Mouse (Mus musculus): ENCODE data around the gene Ppp3r1. TPM values are rescaled to one million over a fixed set of nuclear protein-coding genes. Genes with fewer than 3 reads are reported as not detected.

Gene Ppp3r1
- polyA plus RNA-seq (2012; rRNA removed) = 6.2 and 7.6 TPM in 2 replicates

DNA sequence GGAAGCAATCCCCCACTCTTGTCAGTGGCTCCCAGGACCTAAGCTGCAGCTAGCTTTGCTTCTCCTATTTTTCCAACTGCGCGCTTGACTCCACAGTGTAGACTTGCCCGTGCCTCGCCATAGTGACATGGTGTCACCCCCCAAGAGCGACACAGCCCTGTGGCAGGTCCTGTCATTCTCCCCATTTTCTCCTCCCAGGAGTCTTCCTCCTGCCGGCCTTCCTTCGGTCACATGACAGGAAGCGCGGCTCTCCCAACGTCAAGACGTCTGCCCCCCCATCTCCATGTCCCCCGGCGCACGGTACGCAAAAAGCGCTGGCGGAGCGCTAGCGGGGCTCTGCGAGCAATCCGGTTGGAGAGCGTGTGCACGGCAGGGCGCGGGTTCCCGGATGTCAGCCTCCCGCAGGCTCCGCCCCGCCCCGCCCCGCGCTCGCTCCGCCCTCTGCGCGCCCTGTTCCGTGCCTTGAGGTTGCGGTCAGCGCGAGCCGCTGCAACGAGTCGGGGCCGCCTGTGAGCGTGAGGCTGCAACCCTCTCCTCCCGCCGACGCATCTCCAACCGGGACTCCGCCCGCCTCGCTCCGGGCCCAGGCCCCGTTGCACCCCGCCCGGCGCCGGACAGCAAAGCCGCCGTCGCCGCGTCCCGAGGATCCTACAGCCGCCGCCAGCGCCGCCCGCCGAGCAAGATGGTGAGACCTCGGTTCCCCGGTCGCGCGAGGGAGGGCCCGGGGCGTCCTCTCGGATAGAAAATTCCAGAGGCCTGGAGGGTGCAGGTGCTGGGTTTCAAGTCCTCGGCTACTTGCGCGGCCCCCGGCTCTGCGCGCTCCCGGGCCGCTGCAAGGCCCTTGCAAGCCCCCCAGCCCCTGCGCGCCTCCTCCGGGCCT lies at the start of gene Ppp3r1:
TSS of gene Ppp3r1 (plus strand) at position 406 of the 880 bp plus-strand sequence.
- Histone ChIP-seq H3K27me3 (ENCODE audit: control insufficient read depth, insufficient read depth, low read length) (no peaks in the 10 kb centered on the region), H3K4me1 (ENCODE audit: control insufficient read depth, insufficient read depth, low read length) (peaks cover 3% of the 10 kb centered on the region), H3K4me3 (ENCODE audit: control insufficient read depth, low read depth, low read length) (peak within 1 kb of the TSS; percentile 89), H3K27ac (ENCODE audit: control insufficient read depth, insufficient read depth, low read depth, low read length) (peak within 1 kb of the TSS; percentile 72), H3K36me3 (ENCODE audit: control insufficient read depth, insufficient read depth, low read length) (no peaks in the 10 kb centered on the region)
- TF ChIP-seq POLR2A (IDR thresholded peaks at IDR 0.05; ENCODE audit: control insufficient read depth, low read depth, low read length) (peak; percentile 64), CTCF (IDR thresholded peaks at IDR 0.05; ENCODE audit: control insufficient read depth, insufficient read depth, insufficient replicate concordance, low read depth, low read length) (no peak)

DNA sequence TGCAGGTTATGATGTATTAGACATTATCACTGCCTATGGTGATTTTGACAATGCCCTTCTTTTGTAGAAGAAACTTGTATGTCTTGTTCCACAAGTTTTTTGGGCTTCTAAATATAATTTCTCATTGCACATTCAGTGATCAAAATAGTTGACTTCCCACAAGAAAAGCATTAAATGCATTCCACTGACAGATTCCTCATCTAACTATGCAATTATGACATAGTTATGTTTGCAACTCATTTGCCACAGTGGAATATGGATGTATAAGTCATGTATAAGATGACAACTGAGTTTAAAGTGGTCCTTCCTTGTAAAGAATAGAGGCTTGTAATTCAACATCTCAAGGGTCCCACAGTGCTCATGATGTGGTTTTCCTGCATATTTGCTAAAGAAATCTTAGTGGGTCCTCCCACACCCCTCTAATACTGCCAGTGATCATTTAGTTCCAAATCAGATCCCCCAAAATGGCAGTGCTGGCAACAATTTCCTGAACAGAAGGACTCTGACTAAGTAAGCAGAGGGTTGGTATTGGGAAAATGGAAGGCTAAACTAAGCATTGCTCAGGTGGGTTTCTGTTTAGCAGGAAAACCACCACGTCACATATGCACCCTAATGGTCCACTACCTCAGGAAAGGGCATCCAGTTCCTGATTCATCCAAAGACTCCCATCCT lies 46.5 kb upstream of the Ppp3r1 start:
- H3K27ac ChIP-seq (ENCODE audit: control insufficient read depth, insufficient read depth, low read depth, low read length) = no peak overlapping the region
- no peaks in the 10 kb centered on the region for H3K36me3 ChIP-seq (ENCODE audit: control insufficient read depth, insufficient read depth, low read length)
- H3K27me3 ChIP-seq (ENCODE audit: control insufficient read depth, insufficient read depth, low read length) = no peaks in the 10 kb centered on the region
- TF ChIP-seq POLR2A (IDR thresholded peaks at IDR 0.05; ENCODE audit: control insufficient read depth, low read depth, low read length) (no peak), CTCF (IDR thresholded peaks at IDR 0.05; ENCODE audit: control insufficient read depth, insufficient read depth, insufficient replicate concordance, low read depth, low read length) (no peak)
- no peak overlapping the region for H3K4me3 ChIP-seq (ENCODE audit: control insufficient read depth, low read depth, low read length)
- no peaks in the 10 kb centered on the region for H3K4me1 ChIP-seq (ENCODE audit: control insufficient read depth, insufficient read depth, low read length)

DNA sequence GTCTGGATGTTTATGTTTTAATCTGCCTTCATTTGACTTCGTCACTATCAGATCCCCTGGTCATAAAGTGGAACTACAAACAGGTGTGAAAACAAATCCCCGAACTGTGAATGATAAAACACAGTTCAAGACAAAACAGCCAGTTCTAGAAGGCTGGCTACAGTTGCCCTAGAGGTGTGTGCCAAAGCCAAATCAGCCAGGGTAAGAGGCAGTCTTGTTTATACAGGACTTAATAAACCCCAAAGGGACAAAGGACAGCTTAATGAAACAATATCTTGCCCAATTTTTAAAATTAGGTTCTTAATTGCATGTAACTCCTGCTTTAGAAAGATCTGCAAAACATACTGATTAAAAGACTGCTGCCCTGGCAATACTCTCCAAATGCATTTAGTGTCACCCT lies 32.6 kb upstream of the Ppp3r1 start:
- no peak for TF ChIP-seq POLR2A (IDR thresholded peaks at IDR 0.05; ENCODE audit: control insufficient read depth, low read depth, low read length)
- H3K4me3 ChIP-seq (ENCODE audit: control insufficient read depth, low read depth, low read length) = no peak overlapping the region
- H3K4me1 ChIP-seq (ENCODE audit: control insufficient read depth, insufficient read depth, low read length) = no peaks in the 10 kb centered on the region

DNA sequence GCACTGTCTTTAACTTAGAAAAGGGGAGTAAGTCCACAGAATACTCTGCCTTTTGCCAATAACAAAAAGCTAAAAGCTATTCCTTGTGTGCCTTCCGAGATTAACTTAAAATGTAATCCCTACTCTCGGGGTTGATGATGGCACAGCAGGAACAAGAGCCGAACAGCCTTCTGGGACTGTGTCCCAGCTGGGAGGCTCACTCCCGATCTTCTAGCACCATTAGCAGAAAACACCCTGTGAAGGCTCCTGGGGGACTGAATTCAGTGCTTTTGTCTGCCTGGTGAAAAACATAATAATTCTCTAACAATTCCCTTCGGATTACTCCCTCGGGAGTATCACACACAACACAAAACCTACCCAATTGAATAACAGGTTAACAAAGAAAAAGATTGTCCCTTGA lies 23.4 kb upstream of the Ppp3r1 start:
- no peak for TF ChIP-seq POLR2A (IDR thresholded peaks at IDR 0.05; ENCODE audit: control insufficient read depth, low read depth, low read length)
- TF ChIP-seq CTCF (IDR thresholded peaks at IDR 0.05; ENCODE audit: control insufficient read depth, insufficient read depth, insufficient replicate concordance, low read depth, low read length) = no peak
- Histone ChIP-seq H3K4me1 (ENCODE audit: control insufficient read depth, insufficient read depth, low read length) (no peaks in the 10 kb centered on the region; the same call in 1 of the 2 replicates), H3K36me3 (ENCODE audit: control insufficient read depth, insufficient read depth, low read length) (no peaks in the 10 kb centered on the region), H3K27ac (ENCODE audit: control insufficient read depth, insufficient read depth, low read depth, low read length) (no peak overlapping the region), H3K4me3 (ENCODE audit: control insufficient read depth, low read depth, low read length) (no peak overlapping the region), H3K27me3 (ENCODE audit: control insufficient read depth, insufficient read depth, low read length) (no peaks in the 10 kb centered on the region)

More for the DNA sequence above, 32.6 kb upstream of the Ppp3r1 start:
- no peak overlapping the region for H3K27ac ChIP-seq (ENCODE audit: control insufficient read depth, insufficient read depth, low read depth, low read length)
- no peaks in the 10 kb centered on the region for H3K36me3 ChIP-seq (ENCODE audit: control insufficient read depth, insufficient read depth, low read length)
- no peaks in the 10 kb centered on the region for H3K27me3 ChIP-seq (ENCODE audit: control insufficient read depth, insufficient read depth, low read length)

DNA sequence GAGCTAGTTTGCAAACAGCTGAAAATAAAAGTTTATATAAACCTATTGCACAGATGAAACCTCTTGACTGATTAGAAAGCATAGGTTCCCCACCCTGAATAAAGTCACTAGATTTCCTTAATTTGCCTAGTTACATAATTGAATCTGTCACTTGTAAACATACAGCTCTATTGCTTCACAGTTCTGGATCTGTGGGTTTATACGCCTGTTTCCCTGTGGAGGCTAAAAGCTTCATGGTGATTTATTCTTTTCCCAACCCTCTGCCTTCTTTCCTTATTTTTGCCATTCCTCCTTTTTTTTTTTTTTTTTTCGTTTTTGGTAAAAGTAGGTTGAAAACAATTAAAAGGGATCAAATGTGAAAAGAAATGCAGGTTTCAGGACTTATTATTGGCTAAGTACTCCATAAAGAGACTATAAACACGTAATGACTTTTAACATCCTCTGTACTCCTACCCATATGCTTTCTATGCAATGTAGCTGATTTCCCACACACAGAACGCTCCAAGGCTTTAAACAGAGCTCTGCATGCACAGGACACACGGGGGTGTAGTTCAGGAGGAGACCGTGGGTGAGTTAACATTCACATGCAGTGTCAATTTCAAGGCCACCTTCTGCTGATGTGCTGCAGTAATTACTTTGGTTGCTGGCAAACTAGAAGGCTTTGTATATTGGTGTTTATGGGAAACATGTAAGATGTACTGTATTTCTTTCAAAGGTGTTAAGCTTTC lies 20.6 kb upstream of the Ppp3r1 start:
- Histone ChIP-seq H3K4me1 (ENCODE audit: control insufficient read depth, insufficient read depth, low read length) (no peaks in the 10 kb centered on the region; the same call in 1 of the 2 replicates), H3K36me3 (ENCODE audit: control insufficient read depth, insufficient read depth, low read length) (no peaks in the 10 kb centered on the region), H3K27ac (ENCODE audit: control insufficient read depth, insufficient read depth, low read depth, low read length) (no peak overlapping the region), H3K27me3 (ENCODE audit: control insufficient read depth, insufficient read depth, low read length) (no peaks in the 10 kb centered on the region), H3K4me3 (ENCODE audit: control insufficient read depth, low read depth, low read length) (no peak overlapping the region)
- TF ChIP-seq CTCF (IDR thresholded peaks at IDR 0.05; ENCODE audit: control insufficient read depth, insufficient read depth, insufficient replicate concordance, low read depth, low read length) (no peak), POLR2A (IDR thresholded peaks at IDR 0.05; ENCODE audit: control insufficient read depth, low read depth, low read length) (no peak)

DNA sequence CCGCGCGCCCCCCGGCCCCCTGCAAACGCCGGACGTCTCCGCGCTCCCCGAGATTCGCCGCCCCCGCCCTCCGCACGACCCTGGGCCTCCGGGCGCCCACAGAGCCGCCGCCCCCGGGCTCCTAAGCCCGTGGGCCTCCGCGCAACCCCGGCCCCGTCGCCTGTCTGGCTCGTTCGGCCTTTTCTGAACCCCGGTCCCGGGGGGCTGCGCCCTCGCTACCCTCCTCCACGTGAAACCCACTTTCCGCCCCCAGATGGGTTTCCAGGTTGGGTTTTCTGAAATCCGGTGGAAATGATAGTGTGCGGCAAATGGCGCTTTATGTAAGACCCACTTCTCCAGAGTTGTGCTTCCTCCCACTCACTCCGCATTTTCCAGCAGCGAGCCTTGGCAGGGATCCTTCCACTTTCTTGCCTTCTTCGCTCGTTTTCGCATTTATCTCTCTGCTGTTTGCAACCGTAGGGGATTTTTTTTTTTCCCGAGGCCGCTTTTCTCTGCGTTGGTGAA lies 727 bp downstream of the Ppp3r1 start:
- TF ChIP-seq CTCF (IDR thresholded peaks at IDR 0.05; ENCODE audit: control insufficient read depth, insufficient read depth, insufficient replicate concordance, low read depth, low read length) (no peak), POLR2A (IDR thresholded peaks at IDR 0.05; ENCODE audit: control insufficient read depth, low read depth, low read length) (no peak)
- H3K4me3 ChIP-seq (ENCODE audit: control insufficient read depth, low read depth, low read length) = peak overlapping the region; percentile 89
- H3K4me1 ChIP-seq (ENCODE audit: control insufficient read depth, insufficient read depth, low read length) = peaks cover 3% of the 10 kb centered on the region
- peak overlapping the region; percentile 72 for H3K27ac ChIP-seq (ENCODE audit: control insufficient read depth, insufficient read depth, low read depth, low read length)
- H3K27me3 ChIP-seq (ENCODE audit: control insufficient read depth, insufficient read depth, low read length) = no peaks in the 10 kb centered on the region
- no peaks in the 10 kb centered on the region for H3K36me3 ChIP-seq (ENCODE audit: control insufficient read depth, insufficient read depth, low read length)

DNA sequence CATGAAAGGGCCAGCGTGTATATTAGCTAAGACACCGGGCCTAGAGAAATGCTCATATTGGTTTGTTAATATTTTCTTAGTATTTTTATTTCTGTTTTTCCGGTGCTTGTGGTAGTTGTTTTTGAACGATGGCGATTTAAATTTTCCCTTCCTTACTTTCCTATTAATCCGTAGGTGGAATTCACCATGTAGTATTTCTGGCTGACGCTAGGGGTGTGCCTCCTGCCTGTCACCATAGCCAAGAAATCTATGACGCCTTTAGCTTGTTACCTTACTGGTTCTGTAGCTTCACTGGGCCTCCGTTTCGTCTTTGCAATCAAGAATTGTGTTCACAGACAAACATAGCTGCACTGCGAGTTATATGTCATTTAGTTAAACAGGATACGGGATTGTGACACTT lies 1.2 kb downstream of the Ppp3r1 start:
- Histone ChIP-seq H3K4me3 (ENCODE audit: control insufficient read depth, low read depth, low read length) (peak overlapping the region; percentile 89), H3K36me3 (ENCODE audit: control insufficient read depth, insufficient read depth, low read length) (no peaks in the 10 kb centered on the region), H3K4me1 (ENCODE audit: control insufficient read depth, insufficient read depth, low read length) (peaks cover 3% of the 10 kb centered on the region), H3K27ac (ENCODE audit: control insufficient read depth, insufficient read depth, low read depth, low read length) (no peak overlapping the region), H3K27me3 (ENCODE audit: control insufficient read depth, insufficient read depth, low read length) (no peaks in the 10 kb centered on the region)
- TF ChIP-seq POLR2A (IDR thresholded peaks at IDR 0.05; ENCODE audit: control insufficient read depth, low read depth, low read length) = no peak
- TF ChIP-seq CTCF (IDR thresholded peaks at IDR 0.05; ENCODE audit: control insufficient read depth, insufficient read depth, insufficient replicate concordance, low read depth, low read length) = no peak
